Mouse (Mus musculus) stomach, postnatal 0 days (tissue): ENCODE measurements around the gene Rtn4.

ENCODE experiments used
- CTCF ChIP-seq: IDR thresholded peaks from 2 replicates; pipeline ENCODE4 v1.5.1; 2016; ENCODE audit warnings: antibody characterized with exemption, low read depth, mild to moderate bottlenecking, moderate library complexity
- EP300 ChIP-seq: optimal IDR thresholded peaks from 2 replicates; pipeline ENCODE3; 2016; ENCODE audit warnings: antibody characterized with exemption

GRCm38 (mm10) chr11:29680771-29681170 lies 12.0 kb upstream of the Rtn4 start:
- TF ChIP-seq CTCF (no peak), EP300 (no peak)
